Mouse (Mus musculus) lung, embryonic 16.5 days (tissue): ENCODE results near the gene Nlk. TPM values are rescaled to one million over a fixed set of nuclear protein-coding genes. Genes with fewer than 3 reads are reported as not detected.
"Not testable (repeated sequence)": the region's sequence is repeated elsewhere in the genome, so short reads cannot be mapped to it uniquely, and the experiment has no call there.

Experiments used
- ATAC-seq: fragments of 200-750 bp; cut with Nextera tagmentation; 2 replicates; pipeline ENCODE4 v1.8.0; 2017; ENCODE audit warnings: low read depth, mild to moderate bottlenecking, moderate library complexity
- H3K27ac ChIP-seq: fragments of 300-500 bp; sonication (generic); 2 replicates; pipeline ENCODE4 v1.5.1; 2014; ENCODE audit warnings: mild to moderate bottlenecking, control low read depth, low read length
- H3K27me3 ChIP-seq: fragments of 300-500 bp; sonication (generic); 2 replicates; pipeline ENCODE4 v1.6.1; 2014; ENCODE audit warnings: low read depth, low read length, mixed read lengths; ENCODE audit not compliant: control insufficient read depth, insufficient read depth
- H3K36me3 ChIP-seq: fragments of 300-500 bp; sonication (generic); 2 replicates; pipeline ENCODE4 v1.6.1; 2014; ENCODE audit warnings: low read length; ENCODE audit not compliant: control insufficient read depth, insufficient read depth
- H3K4me1 ChIP-seq: fragments of 300-500 bp; sonication (generic); replicated peaks from 2 replicates; pipeline ENCODE4 v1.6.1; 2014; ENCODE audit warnings: low read length, mixed read lengths; ENCODE audit not compliant: control insufficient read depth, insufficient read depth
- H3K4me2 ChIP-seq: fragments of 300-500 bp; sonication (generic); 2 replicates; pipeline ENCODE4 v1.6.1; 2014; ENCODE audit warnings: low read depth, low read length, control low read depth
- H3K4me3 ChIP-seq: fragments of 300-500 bp; sonication (generic); 2 replicates; pipeline ENCODE4 v1.5.1; 2014; ENCODE audit warnings: mild to moderate bottlenecking, low read length, control low read depth
- H3K9ac ChIP-seq: fragments of 300-500 bp; sonication (generic); 2 replicates; pipeline ENCODE4 v1.6.1; 2014; ENCODE audit warnings: low read length, control low read depth
- H3K9me3 ChIP-seq: fragments of 300-500 bp; sonication (generic); 2 replicates; pipeline ENCODE4 v1.6.1; 2016; ENCODE audit warnings: low read length; ENCODE audit not compliant: control insufficient read depth
- WGBS: fragments of 180-500 bp; shearing (Covaris S2); extraction: QIAGEN DNeasy Blood & Tissue Kit; methylation state at CpG from one replicate; pipeline ENCODE4 v1.1.7; 2014; 5-methylcytosine and 5-hydroxymethylcytosine counted together
- polyA plus RNA-seq: library from polyadenylated mRNA; unstranded; fragments of >200 nt; fragmentation: Nextera tagmentation; extraction: Ambion mirVana; gene quantifications from 2 replicates; pipeline ENCODE4 v1.2.1, GENCODE M21; 2015

Gene Nlk
- polyA plus RNA-seq, 1 experiment from 2014 or later = 13.6 TPM

DNA sequence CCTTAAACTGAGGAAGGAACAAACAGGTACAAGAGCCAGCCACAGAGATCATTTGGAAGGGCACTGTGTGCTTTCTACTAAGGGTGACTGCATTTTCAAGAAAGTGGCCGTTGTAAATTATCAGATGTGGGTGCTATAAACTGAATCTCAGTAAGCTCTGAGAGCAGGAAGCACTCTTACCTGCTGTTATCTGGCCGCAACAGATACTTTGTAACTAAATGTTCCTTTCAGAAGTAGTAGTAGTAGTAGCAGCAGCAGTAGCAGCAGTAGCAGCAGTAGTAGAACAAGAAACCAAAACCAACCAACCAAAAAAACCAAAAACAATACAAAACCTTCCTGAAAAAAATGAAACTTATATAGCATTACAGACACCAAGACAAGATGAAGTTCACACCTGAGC, 101.4 kb downstream of the Nlk start:
- H3K9me3 ChIP-seq = no peaks in the 10 kb centered on the region
- H3K27me3 ChIP-seq = no peaks in the 10 kb centered on the region
- H3K36me3 ChIP-seq = no peaks in the 10 kb centered on the region
- no peak overlapping the region for H3K4me3 ChIP-seq
- peaks cover 5% of the 10 kb centered on the region; the same call in 1 of the 2 replicates for H3K4me1 ChIP-seq
- ATAC-seq = no peak
- no peak overlapping the region for H3K27ac ChIP-seq
- H3K4me2 ChIP-seq = no peak overlapping the region
- H3K9ac ChIP-seq = no peak overlapping the region
- WGBS = 87% methylated on average over 2 of the region's 2 CpGs

DNA sequence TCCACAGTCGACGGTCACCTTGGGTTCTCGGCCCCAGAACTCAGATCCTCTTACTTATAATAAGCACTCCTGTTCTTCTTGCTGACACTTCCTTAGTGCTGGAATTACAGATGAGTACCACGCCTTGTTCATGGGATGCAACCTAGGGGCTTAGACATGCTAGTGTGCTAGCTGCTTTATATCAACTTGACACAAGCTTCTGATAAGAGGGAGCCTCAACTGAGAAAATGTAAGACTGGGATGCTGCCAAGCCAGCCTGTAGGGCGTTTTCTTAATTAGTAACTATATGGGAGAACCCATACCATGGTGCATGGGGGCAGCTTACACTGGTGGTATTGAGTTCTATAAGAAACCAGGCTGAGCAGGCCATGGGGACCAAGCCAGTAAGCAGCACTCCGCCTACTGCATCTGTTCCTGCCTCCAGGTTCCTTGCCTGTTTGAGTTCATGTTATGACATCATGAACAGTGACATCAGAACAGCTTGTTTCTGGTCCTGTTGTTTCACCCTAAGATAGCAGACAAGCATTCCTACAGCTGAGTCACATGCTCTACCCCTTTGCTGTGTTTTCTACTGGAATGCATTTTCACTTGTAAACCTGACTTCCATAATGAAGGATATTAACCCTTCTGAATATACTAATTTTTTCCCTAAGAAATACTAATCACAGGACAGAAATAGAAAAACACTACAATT, 102.8 kb downstream of the Nlk start:
- no peak for ATAC-seq
- H3K27ac ChIP-seq = no peak overlapping the region
- WGBS = 92% methylated on average over 6 of the region's 6 CpGs

DNA sequence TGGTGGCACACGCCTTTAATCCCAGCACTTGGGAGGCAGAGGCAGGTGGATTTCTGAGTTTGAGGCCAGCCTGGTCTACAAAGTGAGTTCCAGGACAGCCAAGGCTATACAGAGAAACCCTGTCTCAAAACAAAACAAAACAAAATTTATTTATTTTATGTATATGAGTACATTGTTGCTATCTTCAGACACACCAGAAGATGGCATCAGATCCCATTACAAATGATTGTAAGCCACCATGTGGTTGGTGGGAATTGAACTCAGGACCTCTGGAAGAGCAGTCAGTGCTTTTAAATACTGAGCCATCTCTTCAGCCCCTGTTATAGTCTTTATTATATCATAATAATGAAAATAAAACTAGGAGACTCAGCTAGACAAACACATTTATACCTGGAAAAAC, 109.5 kb downstream of the Nlk start:
- not testable (repeated sequence) for H3K4me2 ChIP-seq, ATAC-seq, H3K4me1 ChIP-seq, H3K4me3 ChIP-seq, H3K9ac ChIP-seq, H3K27me3 ChIP-seq, H3K9me3 ChIP-seq, H3K27ac ChIP-seq
- peaks cover 15% of the 10 kb centered on the region for H3K36me3 ChIP-seq
- WGBS = 95% methylated on average over 1 of the region's 1 CpGs

More for the DNA sequence above, 102.8 kb downstream of the Nlk start:
- H3K9ac ChIP-seq = no peak overlapping the region
- peaks cover 3% of the 10 kb centered on the region; the same call in 1 of the 2 replicates for H3K4me1 ChIP-seq
- H3K9me3 ChIP-seq = no peaks in the 10 kb centered on the region
- H3K4me3 ChIP-seq = no peak overlapping the region
- 0 out of 2 replicates have a peak, but pooled peaks cover 3% of the 10 kb centered on the region for H3K36me3 ChIP-seq
- H3K4me2 ChIP-seq = no peak overlapping the region
- no peaks in the 10 kb centered on the region for H3K27me3 ChIP-seq

DNA sequence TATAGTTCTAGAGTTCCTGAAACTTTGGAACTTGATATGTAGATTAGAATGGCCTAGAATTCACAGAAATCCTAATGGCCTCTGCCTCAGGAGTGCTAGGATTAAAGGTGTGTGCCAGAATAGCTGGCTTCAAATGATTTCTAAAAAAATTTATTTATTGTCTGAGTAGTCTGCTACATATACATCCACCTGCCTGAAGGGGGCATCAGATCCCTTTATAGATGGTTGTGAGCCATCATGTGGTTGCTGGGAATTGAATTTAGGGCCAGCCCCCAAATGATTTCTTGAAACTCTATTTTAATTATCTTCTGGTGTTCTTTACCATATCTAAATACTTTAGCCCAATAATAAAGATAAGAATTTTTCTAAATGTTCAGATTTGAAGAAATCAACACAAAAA, 111.1 kb downstream of the Nlk start:
- Histone ChIP-seq H3K27ac (no peak overlapping the region), H3K4me1 (no peaks in the 10 kb centered on the region), H3K9ac (no peak overlapping the region), H3K9me3 (peaks cover 2% of the 10 kb centered on the region; the same call in 1 of the 2 replicates), H3K27me3 (no peaks in the 10 kb centered on the region), H3K4me3 (no peak overlapping the region), H3K4me2 (no peak overlapping the region), H3K36me3 (peaks cover 18% of the 10 kb centered on the region)
- no peak for ATAC-seq

DNA sequence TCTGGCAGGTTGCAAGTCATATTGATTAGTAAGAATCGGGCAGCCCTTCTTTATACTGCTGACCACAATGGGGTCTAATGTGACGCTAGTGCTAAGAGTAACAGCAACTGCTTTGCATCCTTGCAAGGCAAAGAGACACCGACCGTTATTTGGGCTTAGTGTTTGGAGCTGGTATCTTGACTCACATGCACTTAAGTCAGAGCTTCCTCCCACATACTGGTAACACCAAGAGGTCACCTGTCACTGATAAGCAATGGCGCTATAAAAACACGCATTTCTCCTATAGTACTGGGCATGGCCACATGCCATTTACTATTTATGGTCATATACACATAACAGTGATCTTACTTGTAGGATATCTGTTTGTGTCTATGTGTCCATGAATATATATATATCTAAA, 114.3 kb downstream of the Nlk start:
- Histone ChIP-seq H3K9ac (no peak overlapping the region), H3K36me3 (peaks cover 23% of the 10 kb centered on the region), H3K4me2 (no peak overlapping the region), H3K9me3 (peaks cover 2% of the 10 kb centered on the region; the same call in 1 of the 2 replicates), H3K4me1 (no peaks in the 10 kb centered on the region), H3K4me3 (no peak overlapping the region), H3K27me3 (no peaks in the 10 kb centered on the region), H3K27ac (no peak overlapping the region)
- 71% methylated on average over 6 of the region's 6 CpGs for WGBS
- no peak for ATAC-seq

DNA sequence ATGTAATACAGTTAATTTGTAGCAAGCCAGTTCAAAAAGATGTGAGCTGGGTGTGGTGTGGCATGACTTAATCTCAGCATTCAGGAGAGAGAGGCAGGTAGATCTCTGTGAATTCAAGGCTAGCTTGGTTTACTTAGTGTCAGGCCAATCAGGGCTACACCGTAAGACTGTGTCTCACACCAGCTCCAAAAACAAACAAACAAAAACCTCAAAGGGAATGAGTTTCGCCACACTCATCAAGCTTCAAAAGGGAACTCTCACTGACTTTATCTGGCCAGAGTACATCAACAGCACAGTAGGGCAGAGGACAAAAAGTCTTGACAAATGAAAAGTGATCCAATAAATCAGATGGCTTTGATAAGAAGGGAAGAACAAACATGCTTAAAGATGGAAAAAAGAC, 122.2 kb downstream of the Nlk start:
- Histone ChIP-seq H3K27ac (no peak overlapping the region), H3K4me2 (no peak overlapping the region), H3K36me3 (peaks cover 12% of the 10 kb centered on the region), H3K4me3 (no peak overlapping the region), H3K27me3 (no peaks in the 10 kb centered on the region), H3K4me1 (no peaks in the 10 kb centered on the region), H3K9ac (no peak overlapping the region), H3K9me3 (no peaks in the 10 kb centered on the region)
- 32% methylated on average over 2 of the region's 2 CpGs for WGBS
- ATAC-seq = no peak

DNA sequence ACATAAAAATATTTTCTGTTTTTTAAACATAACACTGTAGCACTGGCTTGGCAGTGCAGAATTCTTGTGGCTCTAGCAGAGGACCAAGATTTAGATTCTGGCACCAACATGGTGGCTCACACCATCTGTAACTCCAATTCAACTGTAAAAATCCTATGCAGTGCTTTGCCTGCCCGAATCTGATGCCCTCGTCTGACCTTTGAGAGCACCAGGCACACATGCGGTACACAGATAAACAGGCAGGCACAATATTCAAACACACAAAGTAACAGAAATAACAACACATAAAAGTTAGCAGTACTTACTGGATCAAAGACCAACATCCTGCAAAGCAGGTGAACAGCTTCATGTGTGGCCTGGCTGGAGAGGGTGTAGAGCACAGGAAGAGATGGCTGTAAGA, 122.6 kb downstream of the Nlk start:
- H3K4me1 ChIP-seq = no peaks in the 10 kb centered on the region
- peaks cover 12% of the 10 kb centered on the region for H3K36me3 ChIP-seq

DNA sequence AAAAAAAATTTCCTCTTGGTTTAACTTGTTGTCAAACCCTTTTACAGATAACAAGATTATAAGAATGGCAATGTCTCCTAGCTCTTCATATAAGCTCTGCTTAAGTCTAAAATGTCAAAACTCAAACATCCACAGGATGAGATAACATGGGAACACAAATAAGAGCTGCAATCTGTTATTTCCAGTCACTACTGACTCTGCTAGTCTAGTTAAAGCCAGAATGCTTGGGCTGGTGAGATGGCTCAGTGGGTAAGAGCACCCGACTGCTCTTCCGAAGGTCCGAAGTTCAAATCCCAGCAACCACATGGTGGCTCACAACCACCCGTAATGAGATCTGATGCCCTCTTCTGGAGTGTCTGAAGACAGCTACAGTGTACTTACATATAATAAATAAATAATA, 123.1 kb downstream of the Nlk start:
- ATAC-seq, H3K27me3 ChIP-seq, H3K4me3 ChIP-seq, H3K9me3 ChIP-seq, H3K4me2 ChIP-seq, H3K27ac ChIP-seq, H3K4me1 ChIP-seq, H3K9ac ChIP-seq: not testable (repeated sequence)
- 92% methylated on average over 3 of the region's 4 CpGs for WGBS
- H3K36me3 ChIP-seq = peaks cover 11% of the 10 kb centered on the region

More for the DNA sequence above, 122.6 kb downstream of the Nlk start:
- no peak for ATAC-seq
- Histone ChIP-seq H3K4me2 (no peak overlapping the region), H3K27ac (no peak overlapping the region), H3K27me3 (no peaks in the 10 kb centered on the region), H3K9ac (no peak overlapping the region), H3K9me3 (no peaks in the 10 kb centered on the region), H3K4me3 (no peak overlapping the region)
- 65% methylated on average over 3 of the region's 3 CpGs for WGBS

DNA sequence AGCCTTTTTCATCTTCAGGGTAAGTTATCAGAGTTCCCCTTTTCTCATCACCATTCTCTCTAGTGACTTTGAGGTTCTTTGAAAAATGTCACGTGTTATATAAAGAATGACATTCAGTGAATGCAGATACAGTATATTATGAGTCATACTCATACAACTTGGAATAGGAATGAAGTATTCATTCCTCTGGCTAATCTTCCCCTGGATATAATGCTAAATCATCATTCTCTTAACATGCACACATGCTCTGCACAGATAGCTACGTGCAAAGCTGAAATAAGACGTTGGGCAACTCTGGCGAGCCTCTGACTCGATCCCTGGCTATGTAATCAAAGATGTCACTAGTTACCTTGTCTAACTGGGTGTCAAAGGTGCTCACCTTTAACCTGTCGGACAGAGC, 125.3 kb downstream of the Nlk start:
- H3K4me3 ChIP-seq = no peak overlapping the region
- no peak overlapping the region for H3K9ac ChIP-seq
- peaks cover 8% of the 10 kb centered on the region for H3K36me3 ChIP-seq
- WGBS = 81% methylated on average over 6 of the region's 6 CpGs
- no peak overlapping the region for H3K27ac ChIP-seq
- no peak for ATAC-seq
- no peaks in the 10 kb centered on the region for H3K9me3 ChIP-seq
- no peaks in the 10 kb centered on the region for H3K27me3 ChIP-seq
- H3K4me2 ChIP-seq = no peak overlapping the region
- no peaks in the 10 kb centered on the region for H3K4me1 ChIP-seq
